Mouse (Mus musculus): ENCODE results near the gene Slc39a13. TPM values are rescaled to one million over a fixed set of nuclear protein-coding genes. Genes with fewer than 3 reads are reported as not detected.
A peak's percentile ranks its signal among the peaks of the same experiment; 100 is the strongest.
"Not testable (repeated sequence)": the region's sequence is repeated elsewhere in the genome, so short reads cannot be mapped to it uniquely, and the experiment has no call there.

Gene Slc39a13
- total RNA-seq (2017), result 15.6 to 33.3 TPM (median 26.7 TPM) in 3 replicates

- ATAC-seq (replicated peaks; ENCODE audit: insufficient number of reproducible peaks, low FRiP score, low TSS enrichment, poor library complexity, severe bottlenecking), result peak; percentile 81
Measured at GRCm38 (mm10) chr2:91070076-91070800, at the start of gene Slc39a13. Slc39a13 (minus strand) TSS chr2:91070417.

- ATAC-seq (replicated peaks; ENCODE audit: insufficient number of reproducible peaks, low FRiP score, low TSS enrichment, poor library complexity, severe bottlenecking), result no peak
Measured at GRCm38 (mm10) chr2:91119551-91119950, 49.3 kb upstream of the Slc39a13 start.

- no peak for ATAC-seq (replicated peaks; ENCODE audit: insufficient number of reproducible peaks, low FRiP score, low TSS enrichment, poor library complexity, severe bottlenecking)
Measured at GRCm38 (mm10) chr2:91119061-91119460, 48.8 kb upstream of the Slc39a13 start.

- ATAC-seq (replicated peaks; ENCODE audit: insufficient number of reproducible peaks, low FRiP score, low TSS enrichment, poor library complexity, severe bottlenecking), result no peak
Measured at GRCm38 (mm10) chr2:91118647-91119046, 48.4 kb upstream of the Slc39a13 start.

- ATAC-seq (replicated peaks; ENCODE audit: insufficient number of reproducible peaks, low FRiP score, low TSS enrichment, poor library complexity, severe bottlenecking), result no peak
Measured at GRCm38 (mm10) chr2:91117585-91118275, 47.5 kb upstream of the Slc39a13 start, which contains the start of gene Mybpc3. Mybpc3 (plus strand) TSS chr2:91118144.

GRCm38 (mm10) chr2:91116842-91117241, 46.6 kb upstream of the Slc39a13 start:
- ATAC-seq (replicated peaks; ENCODE audit: insufficient number of reproducible peaks, low FRiP score, low TSS enrichment, poor library complexity, severe bottlenecking), result no peak

GRCm38 (mm10) chr2:91115578-91115970, 45.4 kb upstream of the Slc39a13 start:
- no peak for ATAC-seq (replicated peaks; ENCODE audit: insufficient number of reproducible peaks, low FRiP score, low TSS enrichment, poor library complexity, severe bottlenecking)

- ATAC-seq (replicated peaks; ENCODE audit: insufficient number of reproducible peaks, low FRiP score, low TSS enrichment, poor library complexity, severe bottlenecking), result no peak
Measured at GRCm38 (mm10) chr2:91114781-91115577, 44.8 kb upstream of the Slc39a13 start.

- ATAC-seq (replicated peaks; ENCODE audit: insufficient number of reproducible peaks, low FRiP score, low TSS enrichment, poor library complexity, severe bottlenecking), result no peak
Measured at GRCm38 (mm10) chr2:91113852-91114251, 43.6 kb upstream of the Slc39a13 start.

- peak; percentile 11; the same call in 1 of the 2 replicates for ATAC-seq (replicated peaks; ENCODE audit: insufficient number of reproducible peaks, low FRiP score, low TSS enrichment, poor library complexity, severe bottlenecking)
Measured at GRCm38 (mm10) chr2:91113334-91113733, 43.1 kb upstream of the Slc39a13 start.

GRCm38 (mm10) chr2:91112491-91112890, 42.3 kb upstream of the Slc39a13 start:
- no peak for ATAC-seq (replicated peaks; ENCODE audit: insufficient number of reproducible peaks, low FRiP score, low TSS enrichment, poor library complexity, severe bottlenecking)

GRCm38 (mm10) chr2:91111832-91112231, 41.6 kb upstream of the Slc39a13 start:
- ATAC-seq (replicated peaks; ENCODE audit: insufficient number of reproducible peaks, low FRiP score, low TSS enrichment, poor library complexity, severe bottlenecking), result not testable (repeated sequence)

GRCm38 (mm10) chr2:91110429-91110828, 40.2 kb upstream of the Slc39a13 start:
- no peak for ATAC-seq (replicated peaks; ENCODE audit: insufficient number of reproducible peaks, low FRiP score, low TSS enrichment, poor library complexity, severe bottlenecking)

- peak; percentile 15; the same call in 1 of the 2 replicates for ATAC-seq (replicated peaks; ENCODE audit: insufficient number of reproducible peaks, low FRiP score, low TSS enrichment, poor library complexity, severe bottlenecking)
Measured at GRCm38 (mm10) chr2:91109807-91110385, 39.7 kb upstream of the Slc39a13 start.

GRCm38 (mm10) chr2:91109241-91109640, 39.0 kb upstream of the Slc39a13 start:
- ATAC-seq (replicated peaks; ENCODE audit: insufficient number of reproducible peaks, low FRiP score, low TSS enrichment, poor library complexity, severe bottlenecking), result no peak

- ATAC-seq (replicated peaks; ENCODE audit: insufficient number of reproducible peaks, low FRiP score, low TSS enrichment, poor library complexity, severe bottlenecking), result no peak
Measured at GRCm38 (mm10) chr2:91108156-91108555, 37.9 kb upstream of the Slc39a13 start.

- peak; percentile 44; the same call in 1 of the 2 replicates for ATAC-seq (replicated peaks; ENCODE audit: insufficient number of reproducible peaks, low FRiP score, low TSS enrichment, poor library complexity, severe bottlenecking)
Measured at GRCm38 (mm10) chr2:91101124-91101740, 31.0 kb upstream of the Slc39a13 start.

GRCm38 (mm10) chr2:91098156-91098555, 27.9 kb upstream of the Slc39a13 start:
- ATAC-seq (replicated peaks; ENCODE audit: insufficient number of reproducible peaks, low FRiP score, low TSS enrichment, poor library complexity, severe bottlenecking), result 0 out of 2 replicates have a peak, but pooled peaks have one; percentile 4
